Mouse (Mus musculus): ENCODE data around the gene Klhl23. TPM values are rescaled to one million over a fixed set of nuclear protein-coding genes. Genes with fewer than 3 reads are reported as not detected.

The Klhl23 gene
- polyA plus RNA-seq (2011; ENCODE audit: insufficient read length, low read depth, missing spikeins): 22.5 and 30.2 TPM in 2 replicates

DNA sequence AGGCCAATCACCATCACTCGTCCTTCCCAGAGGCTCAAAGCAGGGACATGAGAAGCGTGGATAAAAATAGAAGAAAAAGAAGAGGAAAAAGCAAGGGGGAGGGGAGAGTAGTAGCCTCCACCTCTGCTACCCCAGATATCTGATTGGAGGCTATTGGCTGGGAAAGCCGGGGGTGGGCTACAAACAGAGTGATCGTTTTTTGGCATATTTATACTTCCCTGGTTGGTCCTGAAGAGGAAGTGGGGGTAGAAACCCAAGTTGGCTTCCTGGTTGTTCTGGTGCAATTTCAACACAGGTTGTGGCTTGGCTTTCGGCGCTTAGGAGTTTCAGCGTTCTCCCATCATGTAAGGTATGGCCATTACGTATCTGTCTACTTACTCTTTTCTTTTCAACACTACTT is at the start of gene Klhl23:
TSS of gene Klhl23 (plus strand) at position 234 of the 400 bp plus-strand sequence.
- Histone ChIP-seq H3K4me3 (ENCODE audit: insufficient read depth, low read length) (peak within 1 kb of the TSS; percentile 56), H3K27ac (ENCODE audit: insufficient read depth, low read length) (no peak within 1 kb of the TSS), H3K4me1 (ENCODE audit: control insufficient read depth, insufficient read depth, low read length) (no peaks in the 10 kb centered on the region; the same call in 1 of the 2 replicates)
- no peak for TF ChIP-seq CTCF (IDR thresholded peaks at IDR 0.05; ENCODE audit: borderline replicate concordance, insufficient read depth, low read length)
- peak; percentile 22; the same call in 1 of the 2 replicates for TF ChIP-seq POLR2A (IDR thresholded peaks at IDR 0.05; ENCODE audit: low read depth, low read length)

DNA sequence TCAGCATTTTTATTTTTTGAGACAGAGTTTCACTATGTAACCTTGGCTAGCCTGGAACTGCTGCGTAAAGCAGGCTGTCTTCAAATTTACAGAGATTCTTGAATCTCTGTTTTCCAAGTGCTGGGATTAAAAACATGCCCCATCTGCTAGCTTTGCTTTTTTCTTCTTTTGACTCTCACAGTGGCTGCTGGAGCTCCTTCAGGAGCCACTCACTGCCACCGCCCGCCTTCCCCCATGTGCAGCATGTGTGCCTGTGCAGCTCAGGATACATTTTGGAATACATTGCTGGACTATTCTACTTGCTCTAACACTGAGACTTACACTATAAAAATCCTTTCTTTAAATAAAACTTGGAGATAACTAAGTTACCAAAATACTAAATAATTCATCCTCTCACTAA is 48.4 kb upstream of the Klhl23 start:
- H3K27ac ChIP-seq (ENCODE audit: insufficient read depth, low read length): no peak overlapping the region

DNA sequence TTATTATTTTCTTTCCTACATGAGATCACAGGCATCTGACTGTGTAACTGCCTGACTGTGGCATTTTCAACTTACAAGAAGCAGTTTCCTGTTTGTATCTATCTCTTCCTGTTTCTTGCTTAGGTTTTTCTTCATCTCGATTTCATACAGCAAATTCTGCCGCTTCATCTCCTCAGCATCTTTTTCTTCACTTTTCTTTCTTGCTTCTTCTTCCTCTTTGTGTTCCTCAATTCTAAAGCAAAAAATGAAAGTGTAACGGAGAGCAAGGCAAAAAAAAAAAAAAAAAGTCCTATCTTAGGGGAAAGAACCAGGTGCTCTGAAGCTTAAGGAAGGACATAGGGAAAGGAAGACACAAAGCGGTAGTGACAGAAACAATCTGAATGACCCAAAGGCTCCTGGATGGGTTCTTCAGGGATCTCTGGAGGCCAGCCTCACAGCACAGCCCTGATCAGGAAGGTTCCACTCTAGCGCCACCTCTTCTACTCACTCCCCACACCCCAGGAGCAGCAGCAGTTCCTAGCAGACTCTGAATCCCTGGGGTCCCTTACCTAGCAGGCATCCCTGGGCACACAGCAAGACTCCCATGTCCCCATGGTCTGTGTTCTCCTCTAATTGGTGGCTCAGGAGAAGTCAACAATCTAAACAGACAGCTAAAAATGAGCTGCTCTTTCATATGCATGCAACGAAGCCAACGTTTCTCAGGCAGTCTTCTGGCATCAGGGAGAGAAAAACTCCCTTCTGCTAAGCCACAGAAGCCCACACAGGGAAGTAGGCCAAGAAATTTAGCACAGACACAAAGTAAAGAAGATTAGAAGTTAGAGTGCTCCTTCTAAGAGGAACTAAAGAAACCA is 43.5 kb upstream of the Klhl23 start:
- Histone ChIP-seq H3K4me3 (ENCODE audit: insufficient read depth, low read length) (no peak overlapping the region), H3K27ac (ENCODE audit: insufficient read depth, low read length) (no peak overlapping the region), H3K4me1 (ENCODE audit: control insufficient read depth, insufficient read depth, low read length) (no peaks in the 10 kb centered on the region)
- no peak for TF ChIP-seq POLR2A (IDR thresholded peaks at IDR 0.05; ENCODE audit: low read depth, low read length)
- TF ChIP-seq CTCF (IDR thresholded peaks at IDR 0.05; ENCODE audit: borderline replicate concordance, insufficient read depth, low read length): no peak

More for the DNA sequence above, 48.4 kb upstream of the Klhl23 start:
- TF ChIP-seq POLR2A (IDR thresholded peaks at IDR 0.05; ENCODE audit: low read depth, low read length): no peak
- no peak for TF ChIP-seq CTCF (IDR thresholded peaks at IDR 0.05; ENCODE audit: borderline replicate concordance, insufficient read depth, low read length)
- no peaks in the 10 kb centered on the region for H3K4me1 ChIP-seq (ENCODE audit: control insufficient read depth, insufficient read depth, low read length)
- no peak overlapping the region for H3K4me3 ChIP-seq (ENCODE audit: insufficient read depth, low read length)

DNA sequence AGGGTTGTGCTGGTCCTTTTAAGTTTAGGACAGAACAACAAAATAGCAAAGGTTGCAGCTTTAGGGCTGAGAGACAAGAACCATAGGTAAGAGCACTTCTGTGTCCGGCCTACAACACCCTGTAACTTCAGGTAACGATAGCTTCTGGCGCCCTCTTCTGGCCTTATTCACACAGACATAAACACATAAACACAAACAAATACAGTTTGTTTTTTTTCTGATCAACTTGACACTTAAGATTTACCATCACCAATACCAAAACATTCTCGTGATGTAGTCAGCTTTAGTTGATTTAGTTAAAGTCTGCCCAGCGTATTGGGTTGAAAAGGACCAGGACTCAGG is 42.9 kb upstream of the Klhl23 start:
- no peak for TF ChIP-seq POLR2A (IDR thresholded peaks at IDR 0.05; ENCODE audit: low read depth, low read length)
- TF ChIP-seq CTCF (IDR thresholded peaks at IDR 0.05; ENCODE audit: borderline replicate concordance, insufficient read depth, low read length): no peak
- Histone ChIP-seq H3K4me3 (ENCODE audit: insufficient read depth, low read length) (no peak overlapping the region), H3K27ac (ENCODE audit: insufficient read depth, low read length) (no peak overlapping the region), H3K4me1 (ENCODE audit: control insufficient read depth, insufficient read depth, low read length) (no peaks in the 10 kb centered on the region)

DNA sequence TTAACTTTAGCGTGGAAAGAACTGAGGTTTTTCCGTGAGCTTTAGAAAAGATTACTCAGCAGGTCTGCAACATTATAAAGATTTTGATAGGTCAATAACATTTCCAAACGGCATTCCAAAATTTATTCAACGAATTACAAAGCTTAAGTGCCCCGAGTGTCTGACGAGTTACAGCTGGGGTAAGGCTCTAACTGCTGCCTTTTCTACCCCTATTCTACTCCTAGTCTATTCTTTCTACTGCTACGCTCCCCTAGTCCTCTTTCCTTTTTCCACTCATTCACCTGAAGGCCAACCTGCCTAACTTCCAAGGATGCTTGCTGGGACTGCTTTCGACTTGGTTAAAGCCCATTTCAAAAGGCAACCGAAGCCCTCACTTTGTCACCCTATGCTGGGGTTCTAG is 32.8 kb upstream of the Klhl23 start:
- H3K27ac ChIP-seq (ENCODE audit: insufficient read depth, low read length): no peak overlapping the region
- H3K4me3 ChIP-seq (ENCODE audit: insufficient read depth, low read length): peak overlapping the region; percentile 74
- H3K4me1 ChIP-seq (ENCODE audit: control insufficient read depth, insufficient read depth, low read length): no peaks in the 10 kb centered on the region
- no peak for TF ChIP-seq POLR2A (IDR thresholded peaks at IDR 0.05; ENCODE audit: low read depth, low read length)
- TF ChIP-seq CTCF (IDR thresholded peaks at IDR 0.05; ENCODE audit: borderline replicate concordance, insufficient read depth, low read length): no peak

DNA sequence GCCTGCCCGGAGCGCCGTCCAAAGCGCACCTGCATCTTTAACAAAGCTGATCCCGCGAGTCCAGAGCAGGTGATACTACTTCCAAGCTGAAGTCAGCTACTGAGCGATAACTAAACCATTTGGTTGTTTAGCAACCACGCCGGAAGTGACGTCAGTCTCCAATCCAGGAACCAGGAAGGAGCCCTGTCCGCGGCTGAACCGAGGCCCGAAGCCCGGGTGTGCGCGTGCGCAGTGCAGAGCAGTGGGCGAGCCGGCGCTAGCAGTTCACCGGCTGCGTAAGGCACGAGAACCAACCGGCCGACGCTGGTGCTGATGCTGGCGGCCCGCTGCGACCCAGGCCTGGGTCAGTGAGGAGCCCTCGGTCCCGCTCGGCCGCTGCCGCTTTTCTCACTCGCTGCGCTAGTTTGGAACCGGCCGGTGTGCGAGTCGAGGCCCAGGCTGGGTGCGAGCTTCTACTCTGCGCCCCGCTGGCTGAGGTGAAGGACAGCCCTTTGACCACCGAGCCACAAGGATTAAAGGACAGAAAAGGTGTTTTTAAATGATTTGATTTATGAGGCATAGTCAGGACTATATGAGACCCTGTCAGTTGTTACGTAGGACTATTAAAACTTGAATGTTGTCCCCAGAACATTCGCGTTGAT is 32.2 kb upstream of the Klhl23 start, which contains the start of the genes Ccdc173 and Phospho2:
TSS of gene Ccdc173 (minus strand) at position 147 of the 641 bp plus-strand sequence.
TSS of gene Phospho2 (plus strand) at position 195 of the 641 bp plus-strand sequence.
- Histone ChIP-seq H3K27ac (ENCODE audit: insufficient read depth, low read length) (0 out of 2 replicates have a peak within 1 kb of the TSS, but pooled peaks have one; percentile 2), H3K4me3 (ENCODE audit: insufficient read depth, low read length) (peak within 1 kb of the TSS; percentile 74), H3K4me1 (ENCODE audit: control insufficient read depth, insufficient read depth, low read length) (no peaks in the 10 kb centered on the region)
- TF ChIP-seq CTCF (IDR thresholded peaks at IDR 0.05; ENCODE audit: borderline replicate concordance, insufficient read depth, low read length) (no peak), POLR2A (IDR thresholded peaks at IDR 0.05; ENCODE audit: low read depth, low read length) (peak; percentile 93)

DNA sequence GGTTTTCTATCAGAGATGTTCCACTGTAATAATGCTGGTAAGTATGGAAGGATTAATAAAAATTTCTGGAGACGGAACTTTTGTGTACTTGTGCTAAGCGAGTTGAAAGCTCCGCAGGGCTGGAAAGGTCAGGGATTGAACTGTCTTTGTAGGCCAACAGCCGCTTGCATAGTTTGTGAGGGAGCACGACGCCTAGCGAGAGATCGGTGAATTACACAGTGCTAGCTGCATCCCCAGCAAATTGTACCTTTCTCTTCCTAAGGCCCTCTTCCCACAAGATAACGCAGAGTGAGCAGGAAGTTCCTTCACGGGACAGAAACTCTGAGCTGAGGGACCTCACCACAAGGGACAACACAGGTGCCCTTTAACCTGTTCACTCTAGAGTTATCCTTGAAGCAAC is 31.5 kb upstream of the Klhl23 start:
- Histone ChIP-seq H3K4me1 (ENCODE audit: control insufficient read depth, insufficient read depth, low read length) (no peaks in the 10 kb centered on the region), H3K27ac (ENCODE audit: insufficient read depth, low read length) (no peak overlapping the region), H3K4me3 (ENCODE audit: insufficient read depth, low read length) (peak overlapping the region; percentile 54)
- 0 out of 2 replicates have a peak, but pooled peaks have one; percentile 4 for TF ChIP-seq POLR2A (IDR thresholded peaks at IDR 0.05; ENCODE audit: low read depth, low read length)
- TF ChIP-seq CTCF (IDR thresholded peaks at IDR 0.05; ENCODE audit: borderline replicate concordance, insufficient read depth, low read length): peak; percentile 91; the same call in 1 of the 2 replicates

DNA sequence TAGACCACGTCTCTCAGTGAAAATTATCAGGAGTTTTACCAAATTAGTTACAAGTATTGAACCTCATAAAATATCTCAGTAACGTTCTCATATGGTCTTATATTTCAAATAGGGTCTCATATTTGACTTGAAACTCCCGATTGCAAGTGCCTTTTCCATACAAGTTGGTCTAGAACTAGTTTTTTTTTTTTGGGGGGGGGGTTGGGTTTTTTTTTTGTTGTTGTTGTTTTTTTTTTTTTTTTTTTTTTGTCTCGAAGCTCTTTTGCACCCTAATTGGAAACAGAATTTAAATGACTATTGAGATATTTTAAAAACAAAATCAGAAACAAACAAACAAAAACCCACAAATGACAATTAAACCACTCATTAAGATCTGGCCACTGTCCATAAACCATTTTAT is 31.0 kb upstream of the Klhl23 start:
- H3K4me1 ChIP-seq (ENCODE audit: control insufficient read depth, insufficient read depth, low read length): no peaks in the 10 kb centered on the region
- TF ChIP-seq CTCF (IDR thresholded peaks at IDR 0.05; ENCODE audit: borderline replicate concordance, insufficient read depth, low read length) (no peak), POLR2A (IDR thresholded peaks at IDR 0.05; ENCODE audit: low read depth, low read length) (no peak)
- H3K4me3 ChIP-seq (ENCODE audit: insufficient read depth, low read length): peak overlapping the region; percentile 54; the same call in 1 of the 2 replicates
- no peak overlapping the region for H3K27ac ChIP-seq (ENCODE audit: insufficient read depth, low read length)

DNA sequence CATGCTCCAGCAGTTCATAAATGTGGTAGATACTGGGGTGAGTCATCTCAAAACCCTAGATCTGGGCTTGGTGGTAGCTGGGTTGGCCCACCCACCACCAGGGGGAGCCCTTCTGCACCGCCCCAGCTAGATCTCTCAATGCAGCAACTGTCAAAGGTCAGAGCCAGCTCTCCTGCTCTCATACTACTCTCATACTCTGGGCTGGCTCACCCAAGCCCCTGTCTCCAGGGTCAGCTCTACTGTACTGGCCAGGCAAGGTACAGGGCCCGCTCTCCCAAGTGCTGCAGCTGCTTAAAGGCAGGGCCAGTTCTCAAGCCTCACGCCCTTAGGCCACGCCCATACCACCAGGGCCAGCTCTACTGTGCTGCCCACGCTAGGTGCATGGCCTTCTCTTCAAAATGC is 18.8 kb upstream of the Klhl23 start:
- TF ChIP-seq CTCF (IDR thresholded peaks at IDR 0.05; ENCODE audit: borderline replicate concordance, insufficient read depth, low read length): peak; percentile 26; the same call in 1 of the 2 replicates
- TF ChIP-seq POLR2A (IDR thresholded peaks at IDR 0.05; ENCODE audit: low read depth, low read length): no peak
- Histone ChIP-seq H3K27ac (ENCODE audit: insufficient read depth, low read length) (no peak overlapping the region), H3K4me1 (ENCODE audit: control insufficient read depth, insufficient read depth, low read length) (no peaks in the 10 kb centered on the region), H3K4me3 (ENCODE audit: insufficient read depth, low read length) (no peak overlapping the region)

Measured in embryonic fibroblast, embryonic 13.5 days (primary cell).